Mouse (Mus musculus) forebrain, embryonic 12.5 days (tissue): Measurements from ENCODE around the gene Tmprss4. TPM values are rescaled to one million over a fixed set of nuclear protein-coding genes. Genes with fewer than 3 reads are reported as not detected.

Source experiments
- ATAC-seq: fragments of 200-750 bp; cut with Nextera tagmentation; 2 replicates; pipeline ENCODE4 v1.8.0; 2017; ENCODE audit warnings: moderate TSS enrichment; ENCODE audit not compliant: low FRiP score
- H3K27ac ChIP-seq: fragments of 300-500 bp; sonication (generic); 2 replicates; pipeline ENCODE4 v1.5.1; 2016; ENCODE audit warnings: mild to moderate bottlenecking
- H3K27me3 ChIP-seq: fragments of 300-500 bp; sonication (generic); 2 replicates; pipeline ENCODE4 v1.6.1; 2016; ENCODE audit warnings: mild to moderate bottlenecking
- H3K36me3 ChIP-seq: fragments of 300-500 bp; sonication (generic); replicated peaks from 2 replicates; pipeline ENCODE4 v1.6.1; 2016; ENCODE audit warnings: mild to moderate bottlenecking
- H3K4me1 ChIP-seq: fragments of 300-500 bp; sonication (generic); 2 replicates; pipeline ENCODE4 v1.6.1; 2016
- H3K4me2 ChIP-seq: fragments of 300-500 bp; sonication (generic); 2 replicates; pipeline ENCODE4 v1.6.1; 2016; ENCODE audit warnings: mild to moderate bottlenecking, moderate library complexity
- H3K4me3 ChIP-seq: fragments of 300-500 bp; sonication (generic); replicated peaks from 2 replicates; pipeline ENCODE4 v1.5.1; 2016; ENCODE audit warnings: mild to moderate bottlenecking
- H3K9ac ChIP-seq: fragments of 300-500 bp; sonication (generic); 2 replicates; pipeline ENCODE4 v1.6.1; 2016; ENCODE audit warnings: mild to moderate bottlenecking
- H3K9me3 ChIP-seq: fragments of 300-500 bp; sonication (generic); 2 replicates; pipeline ENCODE4 v1.6.1; 2016
- WGBS: fragments of 180-500 bp; shearing (Covaris S2); methylation state at CpG from one replicate; pipeline ENCODE4 v1.1.7; 2016; 5-methylcytosine and 5-hydroxymethylcytosine counted together
- polyA plus RNA-seq: library from polyadenylated mRNA; unstranded; fragments of >200 nt; fragmentation: Nextera tagmentation; extraction: Ambion mirVana; gene quantifications from 2 replicates; pipeline ENCODE4 v1.2.1, GENCODE M21; 2016

Gene Tmprss4
- polyA plus RNA-seq, 1 experiment from 2014 or later, result 0.11 TPM

DNA sequence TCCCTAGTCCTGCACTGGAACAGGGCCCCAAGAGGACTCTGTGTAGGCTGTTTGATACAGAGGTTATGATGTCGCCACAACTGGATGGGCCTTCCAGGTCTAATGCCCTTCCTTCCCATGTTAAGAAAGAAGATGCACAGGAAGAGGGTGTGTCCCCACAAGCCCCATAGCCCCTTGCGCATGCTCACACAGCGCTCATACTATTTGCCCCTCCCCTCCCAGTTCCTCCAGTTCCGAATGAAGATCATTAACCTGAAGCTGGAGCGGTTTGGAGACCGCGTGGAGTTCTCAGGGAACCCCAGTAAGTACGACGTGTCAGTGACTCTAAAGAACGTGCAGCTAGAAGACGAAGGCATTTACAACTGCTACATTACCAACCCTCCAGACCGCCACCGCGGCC lies 78.7 kb downstream of the Tmprss4 start:
- Histone ChIP-seq H3K9ac (no peak overlapping the region), H3K36me3 (peaks cover 7% of the 10 kb centered on the region; the same call in 1 of the 2 replicates), H3K9me3 (no peaks in the 10 kb centered on the region), H3K4me3 (no peak overlapping the region), H3K27ac (no peak overlapping the region), H3K4me1 (peaks cover 9% of the 10 kb centered on the region), H3K27me3 (peaks cover 3% of the 10 kb centered on the region; the same call in 1 of the 2 replicates), H3K4me2 (no peak overlapping the region)
- ATAC-seq, result no peak
- 92% methylated on average over 14 of the region's 14 CpGs for WGBS

Other genes with a start within 250 kb of the Tmprss4 start
- gene Ube4a, start 238.5 kb downstream of the Tmprss4 start, polyA plus RNA-seq, result 33.2 and 33.4 TPM in 2 replicates
- 0.19 TPM in 1 of 2 replicates, not detected in the other for gene Cd3g, start 223.7 kb downstream of the Tmprss4 start, polyA plus RNA-seq
- gene Cd3d, start 222.3 kb downstream of the Tmprss4 start, polyA plus RNA-seq, result not detected in 2 replicates
- gene Cd3e, start 194.5 kb downstream of the Tmprss4 start, polyA plus RNA-seq, result not detected in 2 replicates
- 1.2 and 1.5 TPM in 2 replicates for gene Mpzl2, start 164.3 kb downstream of the Tmprss4 start, polyA plus RNA-seq
- gene Mpzl3, start 148.9 kb downstream of the Tmprss4 start, polyA plus RNA-seq, result 1.7 and 2.4 TPM in 2 replicates
- gene Jaml, start 124.9 kb downstream of the Tmprss4 start, polyA plus RNA-seq, result 0.15 TPM in 1 of 2 replicates, not detected in the other
- 3.0 and 3.1 TPM in 2 replicates for gene Scn2b, start 86.3 kb downstream of the Tmprss4 start, polyA plus RNA-seq
- gene Scn4b, start 65.7 kb downstream of the Tmprss4 start, polyA plus RNA-seq, result 0.23 and 0.56 TPM in 2 replicates
- 0.18 and 0.22 TPM in 2 replicates for gene BC049352, start 22.1 kb downstream of the Tmprss4 start, polyA plus RNA-seq
- gene Il10ra, start 65.1 kb upstream of the Tmprss4 start, polyA plus RNA-seq, result 0.54 and 0.63 TPM in 2 replicates
- gene Tmprss13, start 115.0 kb upstream of the Tmprss4 start, polyA plus RNA-seq, result 0.08 TPM in 1 of 2 replicates, not detected in the other
- 206 TPM in 2 replicates for gene Fxyd6, start 166.1 kb upstream of the Tmprss4 start, polyA plus RNA-seq
- gene Fxyd2, start 195.6 kb upstream of the Tmprss4 start, polyA plus RNA-seq, result 2.0 and 2.3 TPM in 2 replicates
- gene Dscaml1, start 222.5 kb upstream of the Tmprss4 start, polyA plus RNA-seq, result 7.0 and 8.9 TPM in 2 replicates